Mouse (Mus musculus) MEL (cell line): Measurements from ENCODE around the gene Plcg2. TPM values are rescaled to one million over a fixed set of nuclear protein-coding genes. Genes with fewer than 3 reads are reported as not detected.

ENCODE experiments used
- DNase-seq: peaks from one replicate; pipeline ENCODE4 v3.0.0; 2011; ENCODE audit warnings: low read depth, low spot score
- H3K27ac ChIP-seq: 2 replicates; pipeline ENCODE4 v1.5.1; 2012; ENCODE audit warnings: low read depth, mild to moderate bottlenecking, control low read depth, low read length, moderate library complexity; ENCODE audit not compliant: control insufficient read depth
- H3K27me3 ChIP-seq, 2 experiments: fragments of 150-350 bp in 1 of 2; sonication (generic) in 1 of 2; 2 replicates each; pipeline ENCODE4 v1.6.1; 2012; ENCODE audit warnings: low read length in 2 of 2, mild to moderate bottlenecking in 2 of 2, improper control_type of control experiment in 1 of 2, moderate library complexity in 1 of 2; ENCODE audit not compliant: insufficient read depth in 2 of 2, control insufficient read depth in 1 of 2
- H3K36me3 ChIP-seq, 2 experiments: 2 replicates each; pipeline ENCODE4 v1.6.1; 2012 to 2014; ENCODE audit warnings: low read length in 2 of 2, improper control_type of control experiment in 1 of 2, inconsistent platforms in 1 of 2, mild to moderate bottlenecking in 1 of 2; ENCODE audit not compliant: insufficient read depth in 2 of 2, control insufficient read depth in 1 of 2
- H3K4me1 ChIP-seq, 2 experiments: fragments of 150-350 bp in 1 of 2; sonication (generic) in 1 of 2; 2 replicates each; pipeline ENCODE4 v1.6.1; 2012; ENCODE audit warnings: low read length in 2 of 2, improper control_type of control experiment in 1 of 2, mild to moderate bottlenecking in 1 of 2; ENCODE audit not compliant: insufficient read depth in 2 of 2, control insufficient read depth in 1 of 2
- H3K4me3 ChIP-seq, 2 experiments: fragments of 150-350 bp in 1 of 2; sonication (generic) in 1 of 2; 2 replicates each; pipeline ENCODE4 v1.5.1; 2012; ENCODE audit warnings: low read depth in 2 of 2, low read length in 2 of 2, mild to moderate bottlenecking in 2 of 2, moderate library complexity in 2 of 2, control low read depth in 1 of 2, improper control_type of control experiment in 1 of 2; ENCODE audit not compliant: control insufficient read depth in 1 of 2, insufficient read depth in 1 of 2
- H3K79me2 ChIP-seq: 2 replicates; pipeline ENCODE4 v1.6.1; 2012; ENCODE audit warnings: mild to moderate bottlenecking, low read length, moderate library complexity; ENCODE audit not compliant: control insufficient read depth, poor library complexity, insufficient read depth
- H3K9ac ChIP-seq: 2 replicates; pipeline ENCODE4 v1.6.1; 2012; ENCODE audit warnings: low read depth, mild to moderate bottlenecking, control low read depth, low read length, moderate library complexity; ENCODE audit not compliant: control insufficient read depth, poor library complexity, severe bottlenecking
- H3K9me3 ChIP-seq: fragments of 150-350 bp; sonication (generic); replicated peaks from 2 replicates; pipeline ENCODE4 v1.6.1; 2012; ENCODE audit warnings: mild to moderate bottlenecking, low read length, improper control_type of control experiment, moderate library complexity; ENCODE audit not compliant: insufficient read depth
- BHLHE40 ChIP-seq: IDR thresholded peaks from 2 replicates; pipeline ENCODE4 v1.6.1; 2012; ENCODE audit warnings: low read depth, mild to moderate bottlenecking, inconsistent platforms, low read length, improper control_type of control experiment, borderline replicate concordance
- CHD2 ChIP-seq: IDR thresholded peaks from 2 replicates; pipeline ENCODE4 v1.6.1; 2011; ENCODE audit warnings: low read length, improper control_type of control experiment
- CTCF ChIP-seq, 3 experiments: IDR thresholded peaks in 2 of 3; conservative IDR thresholded peaks in 1 of 3; 2 replicates each; pipeline ENCODE4 v1.5.1; 2011 to 2012; ENCODE audit warnings: low read length in 3 of 3, low read depth in 2 of 3, mild to moderate bottlenecking in 2 of 3, improper control_type of control experiment in 1 of 3, inconsistent platforms in 1 of 3, mixed read lengths in 1 of 3, moderate library complexity in 1 of 3; ENCODE audit not compliant: control insufficient read depth in 1 of 3, insufficient read depth in 1 of 3, poor library complexity in 1 of 3, severe bottlenecking in 1 of 3
- E2F4 ChIP-seq: IDR thresholded peaks from 2 replicates; pipeline ENCODE4 v1.6.1; 2011; ENCODE audit warnings: low read depth, low read length, improper control_type of control experiment, borderline replicate concordance
- EP300 ChIP-seq, 2 experiments: IDR thresholded peaks; 2 replicates each; pipeline ENCODE4 v1.6.1; 2011; ENCODE audit warnings: improper control_type of control experiment in 2 of 2, low read length in 2 of 2, low read depth in 1 of 2, mild to moderate bottlenecking in 1 of 2
- ETS1 ChIP-seq: IDR thresholded peaks from 2 replicates; pipeline ENCODE4 v1.6.1; 2012; ENCODE audit warnings: low read depth, mild to moderate bottlenecking, inconsistent platforms, low read length, improper control_type of control experiment, moderate library complexity
- GABPA ChIP-seq: IDR thresholded peaks from 2 replicates; pipeline ENCODE4 v1.6.1; 2012; ENCODE audit warnings: low read depth, mild to moderate bottlenecking, inconsistent platforms, low read length, improper control_type of control experiment, moderate library complexity
- GATA1 ChIP-seq: IDR thresholded peaks from 2 replicates; pipeline ENCODE4 v1.6.1; 2011; ENCODE audit warnings: low read depth, low read length, improper control_type of control experiment
- HCFC1 ChIP-seq: IDR thresholded peaks from 2 replicates; pipeline ENCODE4 v1.6.1; 2012; ENCODE audit warnings: low read depth, mild to moderate bottlenecking, inconsistent platforms, low read length, improper control_type of control experiment, moderate library complexity
- KAT2A ChIP-seq: conservative IDR thresholded peaks from 2 replicates; pipeline ENCODE4 v1.6.1; 2012; ENCODE audit warnings: low read depth, low read length, improper control_type of control experiment, inconsistent platforms
- NELFE ChIP-seq: IDR thresholded peaks from 2 replicates; pipeline ENCODE4 v1.6.1; 2011; ENCODE audit warnings: low read depth, low read length, improper control_type of control experiment
- NRF1 ChIP-seq: IDR thresholded peaks from 2 replicates; pipeline ENCODE4 v1.6.1; 2014; ENCODE audit warnings: low read depth, mild to moderate bottlenecking, inconsistent platforms, low read length, improper control_type of control experiment, moderate library complexity; ENCODE audit not compliant: poor library complexity, insufficient read depth, severe bottlenecking
- POLR2A ChIP-seq, 2 experiments: IDR thresholded peaks; 2 replicates each; pipeline ENCODE4 v1.6.1; 2011 to 2012; ENCODE audit warnings: low read length in 2 of 2, mild to moderate bottlenecking in 2 of 2, control low read depth in 1 of 2, improper control_type of control experiment in 1 of 2, low read depth in 1 of 2, moderate library complexity in 1 of 2; ENCODE audit not compliant: control insufficient read depth in 1 of 2, insufficient read depth in 1 of 2, poor library complexity in 1 of 2
- POLR2AphosphoS2 ChIP-seq: IDR thresholded peaks from 2 replicates; pipeline ENCODE4 v1.6.1; 2011; ENCODE audit warnings: low read length, improper control_type of control experiment
- RCOR1 ChIP-seq: IDR thresholded peaks from 2 replicates; pipeline ENCODE4 v1.6.1; 2012; ENCODE audit warnings: low read depth, mild to moderate bottlenecking, inconsistent platforms, low read length, improper control_type of control experiment
- SMC3 ChIP-seq: IDR thresholded peaks from 2 replicates; pipeline ENCODE4 v1.6.1; 2011; ENCODE audit warnings: low read depth, low read length, improper control_type of control experiment
- TAL1 ChIP-seq: IDR thresholded peaks from 2 replicates; pipeline ENCODE4 v1.6.1; 2012; ENCODE audit warnings: mild to moderate bottlenecking, inconsistent platforms, low read length, moderate library complexity, mixed read lengths
- TBP ChIP-seq: IDR thresholded peaks from 2 replicates; pipeline ENCODE4 v1.8.0; 2011; ENCODE audit warnings: low read depth, low read length, improper control_type of control experiment
- UBTF ChIP-seq: IDR thresholded peaks from 2 replicates; pipeline ENCODE4 v1.6.1; 2012; ENCODE audit warnings: low read depth, mild to moderate bottlenecking, inconsistent platforms, low read length, improper control_type of control experiment, moderate library complexity, borderline replicate concordance; ENCODE audit not compliant: insufficient read depth
- ZKSCAN1 ChIP-seq: IDR thresholded peaks from 2 replicates; pipeline ENCODE4 v1.6.1; 2012; ENCODE audit warnings: low read depth, mild to moderate bottlenecking, inconsistent platforms, low read length, improper control_type of control experiment, moderate library complexity
- ZNF384 ChIP-seq: IDR thresholded peaks from 2 replicates; pipeline ENCODE4 v1.6.1; 2012; ENCODE audit warnings: low read depth, mild to moderate bottlenecking, inconsistent platforms, low read length, improper control_type of control experiment
- polyA plus RNA-seq, 2 experiments: library from polyadenylated mRNA; stranded (reverse) in 1 of 2; unstranded in 1 of 2; fragments of >175 nt in 1 of 2; fragments of >200 nt in 1 of 2; gene quantifications; 2 replicates each; pipeline versions ENCODE4 v1.2.1 to v1.2.4; 2012; ENCODE audit warnings: low replicate concordance in 2 of 2, low read depth in 1 of 2; ENCODE audit not compliant: insufficient read length in 2 of 2, insufficient read depth in 1 of 2, missing spikeins in 1 of 2
- total RNA-seq: library from RNA; depleted of rRNA; stranded (reverse); fragments of 300-350 nt; gene quantifications from 2 replicates; pipeline ENCODE4 v1.2.3, GENCODE M21; 2012

Plcg2 gene
- total and polyA plus RNA-seq, 3 experiments, result 21.0 to 78.7 (median 23.3) TPM

DNA sequence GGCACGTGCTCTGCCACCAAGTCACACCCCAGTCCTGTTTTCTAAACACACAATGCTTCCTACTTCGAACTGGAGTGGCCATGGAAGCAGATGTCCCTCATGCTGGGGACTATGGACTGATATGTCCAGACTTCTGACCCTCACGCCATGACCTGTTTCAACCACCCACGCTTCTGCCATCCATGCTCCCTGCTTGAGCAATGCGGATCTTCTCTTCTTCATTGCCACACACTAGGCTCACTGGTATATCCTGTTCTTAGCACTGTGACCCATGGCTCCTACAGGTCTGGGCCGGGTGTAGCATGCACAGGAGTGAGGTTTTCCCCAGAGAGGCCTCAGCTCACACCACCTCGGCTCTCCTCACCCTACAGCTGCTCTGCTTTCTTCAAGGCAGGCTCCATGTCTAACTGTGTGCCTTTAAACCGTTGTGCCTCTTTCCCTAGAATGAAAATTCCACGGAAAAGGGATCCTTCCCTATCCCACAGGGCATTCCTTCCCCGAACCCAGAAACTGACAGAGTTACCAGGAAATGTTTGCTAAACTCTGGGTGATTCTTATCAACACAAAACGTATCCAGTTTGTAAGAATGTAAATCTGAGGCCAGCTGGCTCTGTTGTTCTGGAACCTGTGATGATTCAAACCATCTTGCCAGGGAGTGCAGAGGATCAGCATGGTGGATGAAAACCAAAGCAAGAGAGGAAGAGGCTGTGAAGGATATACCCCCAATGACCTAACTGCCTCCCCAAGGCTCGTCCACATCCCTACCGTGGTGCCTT is 169.4 kb downstream of the Plcg2 start:
- Histone ChIP-seq H3K4me3 (no peak overlapping the region), H3K27ac (no peak overlapping the region), H3K4me1 (no peaks in the 10 kb centered on the region), H3K9me3 (no peaks in the 10 kb centered on the region), H3K9ac (no peak overlapping the region), H3K27me3 (no peaks in the 10 kb centered on the region), H3K36me3 (no peaks in the 10 kb centered on the region), H3K79me2 (no peaks in the 10 kb centered on the region)
- no peak for DNase-seq
- no peak for TF ChIP-seq CTCF (IDR thresholded peaks at IDR 0.05 in 2 of 3, conservative IDR thresholded peaks at IDR 0.05 in 1 of 3; ENCODE audit: control insufficient read depth in 1 of 3, insufficient read depth in 1 of 3, low read depth in 2 of 3, low read length in 3 of 3, poor library complexity in 1 of 3, severe bottlenecking in 1 of 3)
- no peak for TF ChIP-seq ZNF384
- TF ChIP-seq CHD2, result no peak
- no peak for TF ChIP-seq NELFE
- no peak for TF ChIP-seq GATA1
- no peak for TF ChIP-seq EP300 (IDR thresholded peaks at IDR 0.05; ENCODE audit: low read depth in 1 of 2, low read length in 2 of 2)
- no peak for TF ChIP-seq TAL1
- TF ChIP-seq RCOR1, result no peak
- TF ChIP-seq ZKSCAN1, result no peak
- TF ChIP-seq BHLHE40, result no peak

DNA sequence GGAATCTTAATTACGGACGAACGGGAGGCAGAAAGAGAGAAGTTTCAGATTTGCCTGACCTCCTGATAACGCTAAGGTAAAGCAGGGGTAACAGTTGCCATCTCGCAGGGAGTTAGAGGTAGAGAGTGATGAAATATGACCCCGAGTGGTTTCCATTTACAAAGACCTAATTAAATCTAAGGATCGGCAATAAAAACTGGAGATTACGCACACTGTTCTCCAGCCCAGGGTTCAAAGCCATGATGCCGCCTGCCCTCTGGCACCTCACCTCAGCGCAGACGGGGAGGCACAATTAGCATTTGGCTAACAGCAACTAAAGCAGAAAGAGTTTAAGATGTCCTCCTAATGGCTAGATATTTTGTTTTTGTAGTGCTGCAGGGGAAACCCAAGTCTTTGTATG is 172.4 kb downstream of the Plcg2 start:
- Histone ChIP-seq H3K36me3 (no peaks in the 10 kb centered on the region), H3K9me3 (no peaks in the 10 kb centered on the region), H3K9ac (no peak overlapping the region), H3K79me2 (no peaks in the 10 kb centered on the region), H3K27me3 (no peaks in the 10 kb centered on the region), H3K27ac (no peak overlapping the region), H3K4me3 (no peak overlapping the region), H3K4me1 (no peaks in the 10 kb centered on the region)
- TF ChIP-seq KAT2A (no peak), ZNF384 (no peak), TBP (no peak), E2F4 (no peak), ETS1 (no peak), POLR2A (IDR thresholded peaks at IDR 0.05; ENCODE audit: control insufficient read depth in 1 of 2, insufficient read depth in 1 of 2, low read depth in 1 of 2, low read length in 2 of 2, poor library complexity in 1 of 2) (no peak), TAL1 (no peak), HCFC1 (no peak), NRF1 (no peak), GABPA (no peak), SMC3 (no peak), UBTF (no peak), POLR2AphosphoS2 (no peak), RCOR1 (no peak)
- no peak for DNase-seq
